Mouse (Mus musculus) gonadal fat pad, adult 2 months (tissue): ENCODE data around the gene Arhgap9. TPM values are rescaled to one million over a fixed set of nuclear protein-coding genes. Genes with fewer than 3 reads are reported as not detected.

ENCODE experiments used
- DNase-seq: peaks from one replicate; pipeline ENCODE4 v3.0.0-alpha.2; 2012; ENCODE audit warnings: low read depth
- polyA plus RNA-seq: library from polyadenylated mRNA; depleted of rRNA; stranded (reverse); fragments of >200 nt; gene quantifications from 2 replicates; pipeline ENCODE4 v1.2.3, GENCODE M21; 2012; rRNA removed

Arhgap9 gene
- 9.3 and 9.7 TPM in 2 replicates for polyA plus RNA-seq

DNA sequence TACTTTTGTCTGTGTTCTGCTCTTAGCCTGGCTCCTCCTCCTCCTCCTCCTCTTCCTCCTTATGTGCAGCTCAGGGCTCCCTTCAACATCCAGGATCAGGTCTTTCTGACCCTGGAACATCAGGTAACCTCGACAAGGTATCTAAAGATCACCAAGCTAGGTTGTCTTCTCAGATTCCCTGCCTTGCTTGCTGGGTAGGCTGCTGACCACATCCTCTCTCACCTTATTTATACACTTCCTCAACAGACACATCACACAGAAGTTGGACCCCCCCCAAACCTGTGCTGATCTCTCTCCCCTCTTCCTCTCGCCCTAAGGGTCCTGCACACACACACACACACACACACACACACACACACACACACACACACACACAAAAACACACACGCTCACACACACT is at the start of gene Arhgap9:
Arhgap9 (plus strand) TSS at position 344 of the 400 bp plus-strand sequence.
- DNase-seq = no peak

DNA sequence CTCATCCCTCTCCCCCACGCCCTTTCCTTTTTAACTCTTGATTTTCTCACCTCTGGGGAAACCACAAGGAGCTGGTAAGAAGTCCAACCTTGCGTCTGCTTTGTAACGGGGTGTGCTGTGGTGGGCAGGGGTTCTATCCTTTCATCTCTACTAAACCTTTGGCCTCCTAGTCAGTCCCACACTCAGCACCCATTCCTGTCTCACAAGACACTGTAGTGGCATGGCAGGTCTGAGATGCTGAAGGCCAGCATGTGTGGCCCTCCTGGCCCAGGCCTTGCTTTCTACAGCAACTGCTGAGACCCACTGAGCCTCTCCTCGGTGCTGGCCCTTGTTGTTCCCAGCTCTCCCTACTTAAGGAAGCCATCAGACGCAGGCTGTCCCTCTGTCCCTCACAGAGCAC is 49.4 kb upstream of the Arhgap9 start:
- no peak for DNase-seq

DNA sequence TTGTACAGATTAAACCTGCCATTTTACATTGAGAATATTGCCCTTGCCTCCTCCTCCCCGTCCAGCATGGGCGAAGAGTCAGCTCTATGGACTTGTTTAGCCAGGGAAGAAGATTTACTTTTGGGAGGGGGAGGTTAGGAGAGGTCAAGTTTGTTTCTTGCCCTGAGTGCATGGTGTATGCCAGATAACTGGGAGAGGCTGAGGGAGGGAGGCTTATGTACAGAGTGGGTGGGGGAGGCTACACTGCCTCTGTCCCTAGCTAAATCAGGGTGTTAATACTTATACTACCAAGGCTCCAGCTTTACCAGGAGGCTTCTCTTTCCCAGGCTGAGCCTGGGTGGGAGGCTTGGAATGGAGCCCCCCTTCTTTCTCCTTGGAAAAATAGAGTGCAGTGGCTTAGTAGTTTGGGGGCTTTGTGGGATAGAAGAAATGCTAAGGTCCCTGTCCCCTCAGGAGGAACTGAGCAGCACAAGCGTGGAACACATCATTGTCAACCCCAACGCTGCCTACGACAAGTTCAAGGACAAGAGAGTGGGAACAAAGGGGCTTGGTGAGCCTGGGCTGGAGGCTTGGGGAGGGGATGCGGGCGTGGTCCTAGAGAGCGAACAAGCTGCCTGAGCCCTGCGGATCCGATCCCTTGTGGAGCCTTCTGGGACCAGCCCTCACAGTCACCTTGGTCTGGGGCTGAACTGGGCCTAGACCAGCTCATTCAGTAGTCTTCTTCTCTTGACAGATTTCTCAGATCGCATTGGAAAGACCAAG is 47.3 kb upstream of the Arhgap9 start:
- DNase-seq = no peak

DNA sequence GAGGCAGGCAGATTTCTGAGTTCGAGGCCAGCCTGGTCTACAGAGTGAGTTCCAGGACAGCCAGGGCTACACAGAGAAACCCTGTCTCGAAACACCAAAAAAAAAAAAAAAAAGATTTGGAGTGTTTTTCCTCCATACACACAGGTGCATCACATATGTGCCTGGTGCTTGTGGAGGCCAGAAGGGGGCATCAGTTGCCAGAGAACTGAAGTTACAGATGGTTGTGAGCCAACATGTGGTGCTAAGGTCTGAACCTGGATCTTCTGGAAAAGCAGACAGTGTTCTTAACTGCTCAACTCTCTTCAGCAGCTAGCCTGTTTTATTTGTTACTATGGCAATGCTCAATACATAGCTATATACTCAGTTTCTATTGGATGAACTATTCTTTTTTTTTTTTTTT is 42.0 kb upstream of the Arhgap9 start:
- no peak for DNase-seq

DNA sequence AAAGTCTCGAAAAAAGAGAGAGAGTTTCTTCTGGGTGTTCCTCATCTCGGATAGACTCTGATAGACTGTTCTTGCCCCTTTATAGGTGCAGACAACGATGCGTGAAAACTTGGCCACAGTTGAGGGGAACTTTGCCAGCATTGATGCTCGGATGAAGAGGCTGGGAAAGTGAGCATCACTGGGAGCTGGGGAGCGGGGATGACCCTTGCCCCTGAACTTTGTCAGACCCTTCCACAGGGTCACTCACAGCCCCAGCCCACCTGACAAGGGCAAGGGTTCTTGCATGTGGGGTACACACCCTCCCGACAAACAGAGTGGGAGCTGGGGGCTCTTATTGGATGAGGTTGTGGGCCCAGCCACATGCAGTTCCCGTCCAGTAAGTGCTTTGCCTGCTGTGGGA is 40.4 kb upstream of the Arhgap9 start:
- no peak for DNase-seq

DNA sequence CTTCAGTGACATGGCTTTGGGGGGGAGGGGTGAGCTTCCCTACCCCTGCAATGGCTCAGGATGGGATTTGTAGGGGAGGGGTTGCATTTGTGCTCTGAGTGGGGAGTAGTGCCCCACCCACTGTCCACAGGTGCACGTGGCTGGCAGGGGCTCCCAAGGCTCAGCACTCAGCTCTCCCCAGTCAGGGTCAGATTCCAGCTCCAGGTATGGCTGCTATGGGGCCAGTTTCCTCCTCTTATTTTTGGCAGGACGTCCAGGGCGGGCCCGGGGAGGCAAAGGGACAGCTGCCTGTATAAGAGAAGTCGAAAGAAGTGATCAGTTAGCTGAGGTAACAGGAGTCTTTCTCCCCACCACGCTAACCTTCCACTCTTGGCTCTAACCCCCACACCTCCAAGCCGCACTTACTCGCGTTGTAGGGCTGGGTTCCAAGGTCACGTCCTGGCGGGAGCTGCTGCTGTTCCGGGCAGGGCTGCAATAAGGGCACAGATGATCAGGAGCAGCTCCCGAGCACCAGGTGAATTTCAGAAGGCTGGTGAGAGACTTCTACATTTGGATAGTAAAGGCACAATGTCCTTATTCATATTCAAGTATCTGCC is 39.0 kb upstream of the Arhgap9 start:
- DNase-seq = no peak

DNA sequence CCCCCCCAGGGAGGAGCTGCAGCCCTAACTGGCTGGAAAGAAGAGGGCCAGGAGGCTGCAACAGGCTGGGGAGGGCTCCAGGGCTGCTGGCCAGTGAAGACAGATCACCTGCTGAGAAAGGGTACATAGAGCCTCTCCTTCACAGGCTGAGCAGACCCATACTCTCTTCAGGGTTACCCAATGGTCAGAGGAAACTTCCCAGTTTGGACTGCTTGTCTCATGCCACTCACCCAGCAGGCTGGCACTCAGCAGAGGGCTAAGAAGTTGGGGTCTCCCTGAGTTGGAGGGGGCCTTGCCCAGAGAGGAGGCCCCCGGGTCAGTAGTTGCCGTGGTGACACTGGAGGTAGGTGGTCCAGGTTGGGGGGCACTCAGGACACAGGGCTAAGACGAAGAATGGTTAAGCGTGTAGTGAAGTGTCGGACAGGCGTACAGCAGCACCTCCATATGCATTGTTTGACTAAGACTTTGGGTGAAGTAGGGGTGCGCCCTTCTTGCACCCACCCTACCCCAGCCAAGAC is 37.6 kb upstream of the Arhgap9 start:
- DNase-seq = no peak

DNA sequence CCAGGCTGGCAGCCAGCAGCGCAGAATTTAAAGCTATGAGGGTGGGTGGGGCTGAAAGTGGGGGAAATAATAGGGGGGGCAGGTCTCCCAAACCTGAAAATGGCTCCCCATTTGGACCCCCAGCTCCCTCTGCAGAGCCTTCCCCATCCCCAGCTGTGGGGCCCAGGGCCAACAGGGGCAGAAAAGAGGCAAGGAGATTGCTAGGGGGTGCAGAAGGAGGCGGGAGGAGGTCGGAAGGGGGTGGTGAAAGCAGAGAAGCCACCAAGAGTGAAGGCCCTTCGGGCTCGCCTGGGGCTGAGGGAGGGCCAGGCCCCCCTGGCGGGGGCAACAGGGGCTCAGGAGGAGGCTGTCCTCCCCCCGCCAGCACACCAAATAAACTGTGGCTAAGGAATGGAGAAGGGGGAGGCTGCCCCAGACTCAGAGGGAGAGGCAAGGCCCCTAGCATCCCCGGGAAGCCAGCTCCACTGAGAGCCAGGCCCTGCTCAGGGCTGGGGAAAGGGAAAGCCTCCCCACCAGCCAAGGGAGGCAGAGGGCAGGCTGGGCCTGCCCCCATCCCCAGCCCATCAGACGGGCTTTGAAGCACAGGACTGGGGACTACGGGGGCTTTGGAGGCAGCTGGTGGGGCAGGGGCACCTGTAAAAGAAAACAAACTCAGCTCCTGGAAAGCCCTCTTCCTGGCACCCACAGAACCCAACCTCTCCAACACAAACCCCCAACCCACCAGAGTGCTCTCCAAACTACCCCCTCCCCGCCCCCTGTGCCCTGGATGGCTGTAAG is 36.9 kb upstream of the Arhgap9 start:
- DNase-seq = no peak

DNA sequence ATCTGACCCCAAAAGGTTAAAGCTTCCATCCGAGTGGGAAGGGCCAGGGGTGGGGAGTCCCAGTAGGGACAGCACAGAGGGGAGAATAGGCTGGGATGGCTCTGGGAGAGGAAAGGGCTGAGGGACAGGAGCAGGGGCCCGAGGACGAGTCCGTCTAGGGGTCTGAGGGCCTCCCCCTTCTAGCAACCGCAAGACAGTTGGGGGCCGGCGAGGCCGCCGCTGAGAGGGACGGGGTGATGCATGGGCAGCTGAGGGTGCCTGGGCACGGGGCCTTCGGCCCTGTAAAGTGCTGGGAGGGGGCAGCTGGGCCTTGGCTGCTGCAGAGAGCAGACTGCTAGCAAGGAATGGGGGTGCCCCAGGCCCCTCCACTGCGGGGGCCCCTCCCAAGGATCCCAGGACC is 36.1 kb upstream of the Arhgap9 start:
- no peak for DNase-seq

DNA sequence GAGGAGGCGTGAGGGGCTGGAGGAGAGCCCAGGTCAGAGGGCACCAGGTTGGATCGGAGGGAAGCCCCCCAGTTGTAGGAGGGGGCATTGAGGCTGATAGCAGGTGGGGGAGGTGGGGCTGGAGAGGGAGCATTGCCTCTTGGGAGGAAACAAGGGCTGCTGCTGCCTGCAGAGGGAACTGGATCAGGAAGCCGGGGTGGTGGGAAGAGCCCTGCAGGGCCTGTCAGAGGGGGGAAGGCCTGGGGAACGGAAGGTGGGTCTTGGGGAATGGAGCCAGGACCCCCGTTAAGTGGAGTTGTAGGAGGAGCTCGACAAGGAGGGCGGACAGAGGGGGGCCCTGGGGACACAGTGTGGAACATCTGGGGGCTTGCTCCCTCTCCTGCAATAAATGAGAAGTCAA is 35.6 kb upstream of the Arhgap9 start:
- no peak for DNase-seq

DNA sequence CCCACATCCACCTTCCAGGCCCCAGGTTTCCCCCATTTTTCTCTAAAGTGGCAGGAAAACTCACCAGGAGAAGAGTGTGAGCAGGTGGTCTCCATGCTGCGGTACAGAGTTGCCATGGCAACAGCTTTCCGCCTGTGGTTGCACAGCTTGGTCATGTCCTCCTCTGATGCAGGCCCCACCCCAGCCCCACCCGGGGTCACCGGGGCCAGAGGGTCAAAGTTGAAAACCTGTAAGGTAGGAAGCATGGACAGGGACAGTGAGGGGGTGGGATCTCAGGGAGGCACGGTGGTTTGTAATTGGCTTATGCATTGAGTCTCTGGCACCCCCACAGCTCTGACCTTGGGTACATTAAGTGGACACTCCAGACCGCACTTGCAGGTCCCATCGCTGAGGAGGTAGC is 35.0 kb upstream of the Arhgap9 start:
- no peak for DNase-seq

DNA sequence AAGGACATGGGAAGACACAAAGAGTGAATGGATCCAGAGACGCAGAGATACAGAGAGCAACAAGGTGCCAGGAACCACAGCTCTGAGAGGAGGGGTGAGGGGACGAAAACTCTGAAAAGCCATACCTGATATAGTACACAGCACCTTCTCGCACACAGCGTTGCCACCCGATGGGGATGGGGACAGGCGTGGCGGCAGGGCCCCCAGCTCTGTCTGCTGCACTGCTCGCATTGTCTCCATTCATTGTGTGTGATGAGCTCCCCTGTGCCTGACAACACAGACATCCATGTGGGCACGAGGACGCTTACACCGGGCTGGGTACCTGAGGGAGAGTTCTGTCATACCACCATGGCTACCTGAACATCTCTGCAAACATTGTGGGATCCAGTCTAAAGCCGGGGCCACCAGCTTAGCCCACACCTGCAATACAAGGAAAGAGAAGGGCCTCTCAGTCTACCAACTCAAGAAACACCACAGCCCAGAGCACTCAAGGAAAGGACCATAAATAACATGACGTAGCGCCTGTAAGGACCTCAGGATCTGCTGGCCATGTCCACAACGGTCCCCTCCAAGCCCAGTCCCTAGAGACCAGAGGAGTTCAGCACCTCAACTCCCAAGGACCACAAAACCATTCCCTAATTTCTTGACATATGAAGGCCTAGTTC is 34.4 kb upstream of the Arhgap9 start:
- no peak for DNase-seq

DNA sequence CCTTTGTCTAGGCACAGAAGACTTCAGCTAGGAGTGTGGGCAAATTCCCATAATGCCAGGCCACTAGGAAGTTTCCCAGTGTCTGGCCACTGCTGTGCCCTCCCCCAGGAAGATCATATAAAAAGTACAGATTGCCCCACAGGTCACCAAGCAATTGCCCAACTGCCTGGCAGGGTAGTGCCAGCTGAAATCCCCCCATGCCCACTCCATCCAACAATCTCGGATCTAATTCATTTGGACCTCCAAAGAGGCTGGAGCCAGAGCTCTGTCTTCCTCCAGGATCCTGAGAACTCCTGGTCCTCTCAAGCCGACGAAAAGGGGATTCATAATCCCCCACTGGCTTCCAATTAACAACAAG is 33.8 kb upstream of the Arhgap9 start:
- no peak for DNase-seq

DNA sequence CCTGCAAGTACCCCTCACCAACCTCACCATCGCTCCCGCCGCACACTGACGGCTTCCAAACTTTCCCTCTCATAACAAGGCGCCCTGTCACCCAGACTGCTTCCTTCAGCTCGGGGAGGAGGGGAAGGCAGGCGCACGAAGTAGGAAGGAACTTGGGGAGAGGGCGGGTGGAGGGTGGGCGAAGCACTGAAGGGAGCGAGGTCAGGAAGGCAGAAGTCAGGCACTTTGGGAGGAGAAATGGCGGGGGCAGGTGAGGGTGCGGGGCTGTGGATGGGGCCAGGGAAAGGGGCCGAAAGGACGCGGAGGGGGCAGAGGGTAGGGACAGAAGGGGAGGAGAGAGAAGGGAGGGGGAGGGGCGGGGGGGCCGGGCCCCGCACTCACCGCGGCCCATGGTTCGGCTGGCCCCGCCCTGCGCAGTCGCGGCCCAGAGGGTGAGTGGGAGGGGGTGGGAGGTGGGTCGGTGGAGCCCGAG is 33.4 kb upstream of the Arhgap9 start:
- DNase-seq = no peak

DNA sequence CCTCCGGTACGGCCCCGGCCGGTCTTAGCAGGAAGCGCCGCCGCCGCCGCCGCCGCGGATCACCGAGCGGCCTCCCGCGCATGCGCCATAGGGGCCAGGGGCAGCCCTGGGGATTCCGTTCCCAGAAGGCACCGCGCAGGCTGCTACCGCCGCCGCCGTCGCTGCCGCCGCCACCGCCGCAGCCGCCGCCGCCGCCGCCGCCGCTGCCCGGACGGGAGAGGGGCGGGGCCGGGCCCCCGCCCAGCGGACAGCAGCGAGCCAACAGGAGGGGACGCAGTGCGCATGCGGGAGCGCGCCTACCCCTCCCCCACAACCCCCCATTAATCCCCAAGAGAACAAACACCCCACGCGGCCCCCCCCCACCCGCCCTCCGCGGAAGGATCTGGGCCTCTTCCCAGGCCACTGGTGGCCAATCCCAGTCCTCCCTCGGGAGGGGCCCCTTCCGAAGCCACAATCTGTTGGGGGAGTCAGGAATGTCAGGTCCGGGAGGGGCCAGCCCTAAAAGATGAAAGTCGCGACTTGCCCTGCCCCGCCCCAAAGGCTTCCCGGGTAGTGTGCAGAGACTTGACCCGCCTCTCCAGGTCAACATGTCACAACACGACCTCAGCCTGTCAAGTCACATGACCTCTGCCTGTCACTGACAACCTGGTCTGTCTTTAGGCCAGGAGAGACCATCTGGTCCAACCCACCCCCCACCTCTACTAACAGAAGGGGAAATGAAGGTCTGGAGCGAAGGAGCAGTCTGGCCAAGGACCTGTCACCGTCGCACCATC is 32.8 kb upstream of the Arhgap9 start, which contains the start of gene Mbd6:
Mbd6 (minus strand) TSS at position 219 of the 773 bp plus-strand sequence.
- peak; percentile 73 for DNase-seq

DNA sequence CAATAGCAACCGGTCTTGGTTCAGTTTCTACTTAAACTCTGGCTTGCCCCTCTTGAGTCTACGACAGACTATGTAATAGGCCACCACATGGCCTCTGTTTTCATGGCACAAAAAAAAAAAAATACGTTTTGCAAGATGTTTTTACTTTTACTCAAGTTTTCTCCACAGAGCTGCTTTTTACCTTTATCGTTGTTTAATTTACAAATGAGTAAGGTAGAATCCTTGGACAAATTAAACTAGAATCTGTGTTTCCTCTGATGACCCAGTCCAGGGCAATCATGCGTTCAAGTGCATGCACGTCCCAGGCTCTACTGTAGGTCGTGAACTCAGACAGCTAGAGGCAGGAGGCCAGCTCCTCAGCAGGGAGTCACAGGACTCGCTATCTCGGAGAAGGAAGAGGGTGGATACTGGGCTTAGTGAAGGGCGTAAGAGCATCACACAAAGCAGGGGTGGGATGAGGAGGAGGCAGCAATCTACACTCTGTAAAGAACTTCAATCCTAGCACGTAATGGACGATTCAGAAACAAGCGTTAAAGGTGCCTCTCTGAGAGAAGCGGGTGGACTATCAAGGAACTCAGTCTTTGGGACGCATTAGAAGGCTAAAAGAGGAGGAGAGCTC is 32.1 kb upstream of the Arhgap9 start:
- no peak for DNase-seq

DNA sequence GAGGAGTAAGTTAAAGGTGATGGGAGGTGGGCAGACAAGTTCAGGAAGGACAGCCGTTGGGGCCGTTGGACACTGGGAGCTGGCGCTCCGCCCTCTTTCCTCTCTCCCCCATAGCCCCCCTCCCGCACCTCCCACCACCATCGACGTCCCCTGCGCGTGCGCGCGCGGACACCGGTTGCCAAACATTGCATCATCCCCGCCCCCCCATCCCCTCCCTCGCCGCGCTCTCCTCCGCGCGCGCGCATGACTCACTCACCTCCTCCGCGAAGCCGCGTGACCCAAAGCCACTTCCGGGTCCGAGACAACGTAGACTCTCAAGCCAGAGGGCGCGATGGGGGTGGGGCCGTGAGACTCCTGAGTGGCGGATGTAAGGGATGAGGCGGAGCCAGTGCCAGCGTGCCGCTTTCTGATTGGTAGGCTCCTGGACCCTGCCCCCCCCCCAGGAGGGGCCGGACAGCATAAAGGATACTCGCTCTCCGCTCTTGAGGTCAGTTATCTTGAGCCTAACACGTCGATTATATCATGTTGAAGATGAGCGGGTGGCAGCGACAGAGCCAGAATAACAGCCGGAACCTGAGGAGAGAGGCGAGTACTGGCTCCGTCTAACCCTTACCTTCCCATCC is 31.3 kb upstream of the Arhgap9 start:
- peak; percentile 89 for DNase-seq

DNA sequence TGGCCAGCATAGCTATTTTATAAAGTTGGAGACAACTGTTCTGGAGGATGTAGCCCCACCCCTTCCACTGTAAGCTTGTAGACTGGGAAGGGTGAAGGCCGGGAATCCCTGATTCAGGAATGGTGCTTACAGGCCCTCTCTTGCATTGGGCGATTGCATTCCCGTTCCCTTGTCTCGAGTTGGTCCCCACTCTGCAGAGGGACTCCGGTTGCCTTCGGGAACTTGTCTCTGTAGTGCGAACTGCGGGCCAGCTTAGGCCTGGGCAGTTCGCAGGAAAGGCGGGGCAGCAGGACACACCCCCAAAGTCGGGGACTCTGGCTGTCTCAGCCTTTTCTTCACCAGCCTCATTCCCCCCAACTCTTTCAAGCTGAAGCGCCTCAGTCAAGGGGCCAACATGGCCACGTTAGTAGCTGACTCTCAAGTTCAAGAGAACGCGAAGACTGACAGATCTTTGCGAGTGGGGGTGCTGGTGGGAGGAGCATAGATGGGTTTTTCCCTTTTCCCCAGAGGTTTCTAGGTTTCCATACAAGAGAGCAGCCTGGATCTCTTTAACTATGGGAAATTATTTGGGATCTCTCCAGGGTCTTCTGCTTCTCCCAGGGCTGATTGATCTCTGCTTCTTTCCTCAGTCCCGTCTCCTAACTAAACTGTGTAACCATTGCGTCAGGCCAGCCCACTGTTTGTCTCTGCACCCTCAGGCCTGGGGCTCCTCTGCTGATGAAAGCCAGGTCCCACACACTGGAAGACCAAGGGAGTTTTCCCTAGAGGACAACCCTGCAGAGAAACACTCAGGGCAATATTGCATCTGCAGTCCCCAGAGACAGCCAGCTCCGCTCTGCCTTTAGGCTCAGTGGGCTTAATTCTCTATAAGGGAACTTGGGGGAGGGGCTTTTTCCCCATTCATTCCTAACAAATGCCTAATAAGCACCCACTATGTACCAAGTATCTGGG is 30.6 kb upstream of the Arhgap9 start:
- no peak for DNase-seq
